Mouse (Mus musculus) small intestine, adult 2 months (tissue): Measurements from ENCODE around the gene Tubgcp5.

Experiments used
- CTCF ChIP-seq: fragments of 200-500 bp; IDR thresholded peaks from 2 replicates; pipeline ENCODE4 v1.5.1; 2012; ENCODE audit warnings: low read depth, mild to moderate bottlenecking, control low read depth, inconsistent platforms, low read length, moderate library complexity, mixed read lengths; ENCODE audit not compliant: insufficient replicate concordance, insufficient read length; ENCODE audit errors: extremely low read depth
- POLR2A ChIP-seq: fragments of 200-500 bp; IDR thresholded peaks from 2 replicates; pipeline ENCODE4 v1.6.1; 2012; ENCODE audit warnings: low read depth, mild to moderate bottlenecking, control low read depth, inconsistent platforms, low read length, moderate library complexity

DNA sequence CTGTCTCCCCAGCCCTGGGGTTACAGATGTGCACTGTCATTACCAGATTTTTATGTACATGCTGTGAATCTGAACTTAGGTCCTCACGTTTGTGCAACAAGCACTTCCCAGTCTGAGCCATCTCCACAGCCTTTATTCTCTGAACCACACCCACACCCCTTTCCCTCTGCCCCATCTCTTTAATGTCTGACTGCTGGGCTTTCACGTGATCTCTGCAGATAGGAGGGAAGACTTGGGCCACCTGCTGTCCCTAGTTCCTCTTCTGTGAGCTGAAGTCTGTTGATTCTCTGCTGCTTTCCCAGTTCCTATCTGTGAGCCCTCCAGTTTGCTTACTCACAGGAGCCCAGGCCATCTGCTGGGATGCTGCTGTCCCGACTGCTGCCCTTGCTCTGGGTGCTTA lies 26.0 kb upstream of the Tubgcp5 start, which contains the start of gene Siglech:
- TF ChIP-seq CTCF (no peak), POLR2A (no peak)
